Mouse (Mus musculus) liver, embryonic 16.5 days (tissue): ENCODE data around the gene Rreb1. TPM values are rescaled to one million over a fixed set of nuclear protein-coding genes. Genes with fewer than 3 reads are reported as not detected.

ENCODE experiments used
- ATAC-seq: fragments of 200-750 bp; cut with Nextera tagmentation; 2 replicates; pipeline ENCODE4 v1.8.0; 2017; ENCODE audit warnings: low read depth, mild to moderate bottlenecking, moderate number of reproducible peaks, moderate library complexity
- H3K27ac ChIP-seq: fragments of 300-500 bp; sonication (generic); 2 replicates; pipeline ENCODE4 v1.5.1; 2014; ENCODE audit warnings: mild to moderate bottlenecking, low read length
- H3K27me3 ChIP-seq: fragments of 300-500 bp; sonication (generic); 2 replicates; pipeline ENCODE4 v1.6.1; 2014; ENCODE audit warnings: low read depth, low read length, mixed read lengths; ENCODE audit not compliant: control insufficient read depth, insufficient read depth
- H3K36me3 ChIP-seq: fragments of 300-500 bp; sonication (generic); 2 replicates; pipeline ENCODE4 v1.6.1; 2014; ENCODE audit warnings: mild to moderate bottlenecking; ENCODE audit not compliant: control insufficient read depth, insufficient read depth
- H3K4me1 ChIP-seq: fragments of 300-500 bp; sonication (generic); 2 replicates; pipeline ENCODE4 v1.6.1; 2014; ENCODE audit warnings: low read depth, low read length, mixed read lengths; ENCODE audit not compliant: control insufficient read depth
- H3K4me2 ChIP-seq: fragments of 300-500 bp; sonication (generic); 2 replicates; pipeline ENCODE4 v1.6.1; 2014; ENCODE audit warnings: low read depth, low read length, mixed read lengths
- H3K4me3 ChIP-seq: fragments of 300-500 bp; sonication (generic); 2 replicates; pipeline ENCODE4 v1.5.1; 2014; ENCODE audit warnings: low read depth, mild to moderate bottlenecking, low read length
- H3K9ac ChIP-seq: fragments of 300-500 bp; sonication (generic); 2 replicates; pipeline ENCODE4 v1.6.1; 2014; ENCODE audit warnings: low read depth, low read length
- H3K9me3 ChIP-seq: fragments of 300-500 bp; sonication (generic); replicated peaks from 2 replicates; pipeline ENCODE4 v1.6.1; 2016; ENCODE audit warnings: low read length; ENCODE audit not compliant: control insufficient read depth
- WGBS: fragments of 180-500 bp; shearing (Covaris S2); extraction: QIAGEN DNeasy Blood & Tissue Kit; methylation state at CpG from one replicate; pipeline ENCODE4 v1.1.7; 2014; ENCODE audit not compliant: insufficient replicate concordance; 5-methylcytosine and 5-hydroxymethylcytosine counted together
- polyA plus RNA-seq: library from polyadenylated mRNA; unstranded; fragments of >200 nt; fragmentation: Nextera tagmentation; extraction: Ambion mirVana; gene quantifications from 2 replicates; pipeline ENCODE4 v1.2.1, GENCODE M21; 2015

The Rreb1 gene
- polyA plus RNA-seq, 1 experiment from 2014 or later, result 5.9 TPM

DNA sequence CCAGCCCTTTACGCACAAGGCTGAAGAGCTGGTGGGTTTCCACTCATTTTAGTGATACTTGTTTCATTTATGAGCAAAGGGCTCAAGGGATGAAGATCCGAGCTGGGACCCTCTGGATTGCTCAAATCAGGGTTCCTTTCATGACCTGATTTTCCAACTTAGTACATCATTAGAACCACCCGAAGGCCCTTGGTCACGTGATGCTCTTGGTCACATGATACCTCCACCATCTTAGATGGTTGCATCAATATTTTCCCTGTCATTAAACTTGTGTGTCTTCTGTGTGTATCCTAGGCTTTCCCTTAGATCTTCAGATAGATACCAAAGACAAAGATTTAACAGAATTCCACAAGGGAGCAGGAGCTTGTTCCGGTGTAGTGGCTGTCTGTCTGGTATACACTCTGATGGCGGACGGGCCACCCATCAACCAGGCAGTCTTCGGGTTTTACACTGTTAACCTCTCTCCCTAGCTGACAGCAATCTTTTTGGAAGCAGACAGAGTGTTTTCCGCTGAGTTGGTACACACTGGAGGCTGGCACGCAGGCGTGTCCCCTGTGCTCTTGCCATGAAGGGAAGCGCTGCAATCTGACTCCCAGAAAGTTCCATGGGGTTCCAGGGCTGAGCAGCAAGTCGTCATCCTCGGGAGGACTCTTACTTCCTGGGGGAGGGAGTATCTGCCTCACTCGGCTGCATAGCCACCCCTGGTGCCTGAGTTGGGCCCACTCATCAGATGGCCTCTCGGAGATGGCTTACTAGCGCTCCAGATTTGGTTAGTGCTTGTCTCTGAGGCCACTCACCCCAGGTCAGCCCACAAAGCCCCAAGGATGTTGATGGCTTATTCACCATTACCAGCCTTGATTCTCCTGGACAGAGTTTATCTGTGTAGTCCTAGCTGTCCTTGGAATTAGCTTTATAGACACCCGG is 60.3 kb downstream of the Rreb1 start:
- no peak overlapping the region for H3K4me3 ChIP-seq
- peaks cover 15% of the 10 kb centered on the region; the same call in 1 of the 2 replicates for H3K4me1 ChIP-seq
- no peak for ATAC-seq
- no peak overlapping the region for H3K4me2 ChIP-seq
- no peak overlapping the region for H3K9ac ChIP-seq
- 77% methylated on average over 18 of the region's 18 CpGs for WGBS
- H3K36me3 ChIP-seq, result no peaks in the 10 kb centered on the region
- no peak overlapping the region for H3K27ac ChIP-seq
- H3K27me3 ChIP-seq, result no peaks in the 10 kb centered on the region
- no peaks in the 10 kb centered on the region for H3K9me3 ChIP-seq

DNA sequence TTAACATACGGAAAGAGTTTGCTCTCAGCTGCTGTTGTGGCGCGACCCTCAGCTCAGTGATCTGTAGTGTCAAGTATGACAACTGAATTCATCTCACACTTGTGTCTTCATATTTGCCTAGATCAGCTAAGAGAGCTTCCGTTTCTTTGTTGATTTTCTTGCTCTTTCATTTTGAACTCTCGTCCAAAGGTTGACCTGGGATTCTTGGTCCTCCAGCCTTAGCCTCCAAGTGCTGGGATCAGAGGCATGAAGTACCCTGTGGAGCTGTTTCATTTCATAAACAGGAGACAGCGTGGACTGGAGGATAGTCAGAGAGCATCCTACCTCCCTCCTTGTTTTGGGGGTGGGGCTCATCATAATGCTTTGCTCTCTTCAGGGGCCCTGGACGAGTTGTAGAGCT is 65.0 kb downstream of the Rreb1 start:
- no peaks in the 10 kb centered on the region for H3K36me3 ChIP-seq
- no peak for ATAC-seq
- no peak overlapping the region for H3K27ac ChIP-seq

DNA sequence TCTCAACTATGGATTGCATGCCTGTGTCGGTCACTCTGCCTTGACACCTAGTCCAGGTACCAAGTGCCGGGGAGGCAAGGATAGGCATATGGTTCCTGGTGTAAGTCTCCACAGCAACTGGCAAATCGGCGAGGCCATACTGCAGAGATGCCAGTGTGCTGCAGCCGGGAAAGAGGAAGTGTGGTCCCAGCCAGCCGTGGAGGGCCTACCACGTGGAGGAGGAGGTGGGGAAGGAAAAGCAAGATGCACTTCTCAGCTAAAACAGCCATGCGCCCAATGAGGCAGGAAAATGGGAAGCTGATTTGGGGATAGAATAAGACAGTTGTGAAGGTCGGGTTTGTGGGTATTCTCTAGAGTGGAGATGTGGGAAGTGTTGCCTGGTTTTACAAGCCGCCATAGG is 65.6 kb downstream of the Rreb1 start:
- no peaks in the 10 kb centered on the region for H3K36me3 ChIP-seq
- H3K27ac ChIP-seq, result no peak overlapping the region
- H3K9me3 ChIP-seq, result no peaks in the 10 kb centered on the region
- no peaks in the 10 kb centered on the region for H3K27me3 ChIP-seq
- peaks cover 34% of the 10 kb centered on the region for H3K4me1 ChIP-seq
- ATAC-seq, result no peak
- no peak overlapping the region for H3K4me3 ChIP-seq
- 28% methylated on average over 10 of the region's 10 CpGs for WGBS
- no peak overlapping the region for H3K9ac ChIP-seq
- H3K4me2 ChIP-seq, result no peak overlapping the region

More for the DNA sequence above, 65.0 kb downstream of the Rreb1 start:
- Histone ChIP-seq H3K9me3 (no peaks in the 10 kb centered on the region), H3K4me3 (no peak overlapping the region), H3K4me1 (peaks cover 34% of the 10 kb centered on the region), H3K9ac (no peak overlapping the region), H3K27me3 (no peaks in the 10 kb centered on the region), H3K4me2 (no peak overlapping the region)
- WGBS, result 56% methylated on average over 7 of the region's 7 CpGs

DNA sequence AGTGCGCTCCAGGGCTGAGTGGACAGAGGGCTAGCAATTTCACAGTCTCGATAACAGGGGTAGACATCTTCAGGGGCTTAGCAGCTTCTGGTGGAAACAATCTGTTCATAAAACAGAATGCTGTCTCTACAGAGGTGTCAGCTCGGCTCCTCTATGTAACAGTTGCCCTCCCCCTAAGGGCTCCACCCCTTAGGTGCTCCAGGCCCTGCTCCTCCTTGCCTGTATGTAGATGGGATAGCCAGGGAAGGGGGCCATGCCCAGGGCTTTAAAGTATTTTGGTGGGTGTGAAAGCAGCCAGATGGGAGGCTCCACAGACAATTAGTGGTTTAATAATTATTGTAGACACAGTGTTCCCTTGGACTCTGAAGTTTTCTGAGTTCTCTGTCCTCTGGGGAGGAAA is 67.0 kb downstream of the Rreb1 start:
- Histone ChIP-seq H3K27ac (peak overlapping the region; percentile 40), H3K4me1 (peaks cover 34% of the 10 kb centered on the region), H3K4me3 (no peak overlapping the region), H3K9ac (no peak overlapping the region), H3K9me3 (no peaks in the 10 kb centered on the region), H3K4me2 (no peak overlapping the region), H3K27me3 (no peaks in the 10 kb centered on the region), H3K36me3 (no peaks in the 10 kb centered on the region)
- no peak; the same call in 1 of the 2 replicates for ATAC-seq
- 52% methylated on average over 3 of the region's 3 CpGs for WGBS

DNA sequence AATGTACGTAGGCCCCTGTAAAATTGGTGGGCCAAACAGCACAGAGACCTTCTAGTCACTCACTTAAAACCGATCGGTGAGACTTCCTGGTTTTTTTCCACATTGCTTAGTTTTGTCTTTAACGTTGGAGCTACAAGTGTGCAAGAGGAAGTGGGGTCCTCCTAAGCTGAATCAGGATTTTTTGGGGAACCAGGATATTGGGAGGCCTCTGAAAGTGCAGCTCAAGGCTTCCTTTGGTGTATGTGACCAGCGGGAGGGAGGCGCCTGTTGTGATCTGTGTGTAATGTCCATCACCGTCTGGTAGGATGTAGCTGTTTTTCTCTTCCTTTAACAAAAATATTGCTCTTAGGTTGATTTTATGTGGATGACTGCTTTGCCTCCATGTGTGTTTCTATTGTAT is 67.4 kb downstream of the Rreb1 start:
- WGBS, result 45% methylated on average over 7 of the region's 7 CpGs
- no peaks in the 10 kb centered on the region for H3K27me3 ChIP-seq
- H3K9me3 ChIP-seq, result no peaks in the 10 kb centered on the region
- H3K36me3 ChIP-seq, result no peaks in the 10 kb centered on the region
- peaks cover 34% of the 10 kb centered on the region for H3K4me1 ChIP-seq
- peak overlapping the region; percentile 40 for H3K27ac ChIP-seq
- ATAC-seq, result no peak
- H3K9ac ChIP-seq, result no peak overlapping the region
- no peak overlapping the region for H3K4me2 ChIP-seq
- no peak overlapping the region for H3K4me3 ChIP-seq

DNA sequence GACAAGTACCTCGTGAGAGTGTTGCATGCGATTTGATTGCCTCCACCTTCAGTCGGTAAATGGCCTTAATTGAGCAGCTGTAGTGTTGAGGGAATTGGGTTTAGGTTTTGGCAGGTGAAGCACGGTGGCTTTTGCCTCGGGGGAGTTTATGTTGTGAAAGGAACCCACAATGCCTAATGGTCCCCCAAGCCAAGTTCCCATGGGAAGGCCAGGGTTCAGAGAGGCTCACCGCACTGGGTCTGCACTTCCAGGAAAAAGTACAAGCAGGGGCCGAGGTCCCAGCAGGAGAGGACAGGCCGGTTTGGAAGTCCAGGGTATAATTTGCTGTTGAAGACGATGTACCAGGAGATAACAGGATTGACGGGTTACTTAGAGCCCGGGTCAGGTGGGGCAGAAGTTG is 68.3 kb downstream of the Rreb1 start:
- no peak overlapping the region for H3K27ac ChIP-seq
- no peaks in the 10 kb centered on the region for H3K27me3 ChIP-seq
- H3K9ac ChIP-seq, result no peak overlapping the region
- H3K4me1 ChIP-seq, result peaks cover 40% of the 10 kb centered on the region
- H3K9me3 ChIP-seq, result no peaks in the 10 kb centered on the region
- H3K36me3 ChIP-seq, result no peaks in the 10 kb centered on the region
- no peak for ATAC-seq
- WGBS, result 69% methylated on average over 11 of the region's 11 CpGs
- H3K4me2 ChIP-seq, result no peak overlapping the region
- H3K4me3 ChIP-seq, result no peak overlapping the region

DNA sequence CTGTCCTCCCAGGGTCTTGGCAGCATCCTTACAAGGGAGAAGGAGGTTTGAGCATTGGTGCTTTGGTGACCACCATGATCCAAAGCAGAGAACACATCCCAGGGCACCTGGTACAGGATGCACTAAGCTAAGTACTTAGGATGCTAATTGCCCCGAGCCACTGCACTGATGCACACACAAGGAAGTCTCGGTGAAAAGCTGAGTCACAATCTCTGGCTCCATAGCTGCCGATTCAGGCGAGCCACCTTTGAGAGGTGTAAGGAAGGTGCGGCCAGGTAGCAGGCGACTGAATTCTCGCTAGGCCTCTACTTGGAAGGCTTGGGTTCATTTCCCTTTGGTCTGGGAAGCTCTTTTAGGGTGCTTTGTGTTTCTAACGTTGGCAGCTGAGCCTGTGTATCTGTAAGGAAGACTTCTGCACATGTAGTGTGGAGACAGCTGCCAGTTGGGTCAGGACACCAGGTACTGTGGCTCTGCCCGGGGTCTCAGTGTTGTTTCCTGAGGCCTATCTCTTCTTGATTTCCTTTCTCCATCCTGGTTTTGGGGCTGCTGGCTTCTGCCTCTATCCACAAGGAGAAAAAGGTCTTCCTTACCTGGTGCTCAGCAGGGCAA is 68.9 kb downstream of the Rreb1 start:
- 67% methylated on average over 9 of the region's 9 CpGs for WGBS
- Histone ChIP-seq H3K27me3 (no peaks in the 10 kb centered on the region), H3K36me3 (no peaks in the 10 kb centered on the region), H3K4me2 (no peak overlapping the region), H3K4me3 (no peak overlapping the region), H3K9ac (no peak overlapping the region), H3K9me3 (no peaks in the 10 kb centered on the region), H3K4me1 (peaks cover 44% of the 10 kb centered on the region), H3K27ac (peak overlapping the region; percentile 28; the same call in 1 of the 2 replicates)
- ATAC-seq, result no peak

DNA sequence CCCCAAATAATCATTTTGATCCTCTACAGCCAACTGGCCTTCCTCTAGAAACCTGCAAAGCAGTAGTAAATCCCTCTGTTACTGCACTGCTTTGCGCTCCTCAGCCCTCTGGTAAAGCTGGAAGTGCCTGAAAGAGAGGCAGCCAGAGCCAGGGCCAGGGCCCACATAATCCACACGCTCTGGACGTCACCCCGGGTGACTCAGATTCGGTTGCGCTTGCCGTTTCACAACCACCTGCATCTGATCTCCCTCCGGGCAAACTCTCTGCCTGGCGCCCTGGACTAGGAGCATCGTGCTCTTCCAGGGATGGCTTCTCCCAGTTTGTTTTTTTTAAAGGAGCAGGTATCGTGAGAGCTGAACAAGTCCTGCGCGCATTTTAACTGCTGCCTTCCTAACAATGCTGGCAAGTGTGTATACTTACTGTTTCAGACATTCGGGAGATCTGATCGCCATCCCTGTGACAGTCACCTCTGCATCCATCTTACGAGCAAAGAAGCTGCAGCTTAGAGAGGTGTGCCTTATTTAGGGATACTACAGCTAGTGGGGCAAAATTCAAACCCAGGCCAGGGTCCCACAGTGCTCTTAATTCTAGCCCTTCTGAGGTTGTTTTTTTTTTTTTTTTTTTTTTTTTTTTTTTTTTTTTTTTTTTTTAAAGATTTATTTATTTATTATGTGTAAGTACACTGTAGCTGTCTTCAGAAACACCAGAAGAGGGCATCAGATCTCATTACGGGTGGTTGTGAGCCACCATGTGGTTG is 69.6 kb downstream of the Rreb1 start:
- ATAC-seq, result peak; percentile 61
- no peak overlapping the region for H3K9ac ChIP-seq
- no peaks in the 10 kb centered on the region for H3K27me3 ChIP-seq
- H3K36me3 ChIP-seq, result no peaks in the 10 kb centered on the region
- H3K27ac ChIP-seq, result peak overlapping the region; percentile 28; the same call in 1 of the 2 replicates
- peaks cover 49% of the 10 kb centered on the region for H3K4me1 ChIP-seq
- H3K9me3 ChIP-seq, result no peaks in the 10 kb centered on the region
- no peak overlapping the region for H3K4me3 ChIP-seq
- WGBS, result 70% methylated on average over 16 of the region's 17 CpGs
- H3K4me2 ChIP-seq, result no peak overlapping the region
